Mouse (Mus musculus) neural tube, embryonic 12.5 days (tissue): ENCODE data around the gene Abca13. TPM values are rescaled to one million over a fixed set of nuclear protein-coding genes. Genes with fewer than 3 reads are reported as not detected.
"Not testable (repeated sequence)": the region's sequence is repeated elsewhere in the genome, so short reads cannot be mapped to it uniquely, and the experiment has no call there.

ENCODE experiments used
- ATAC-seq: fragments of 200-750 bp; cut with Nextera tagmentation; 2 replicates; pipeline ENCODE4 v1.8.0; 2017; ENCODE audit warnings: low read depth, mild to moderate bottlenecking, moderate TSS enrichment, moderate library complexity; ENCODE audit not compliant: low FRiP score
- H3K27ac ChIP-seq: fragments of 300-500 bp; sonication (generic); 2 replicates; pipeline ENCODE4 v1.5.1; 2016
- H3K27me3 ChIP-seq: fragments of 300-500 bp; sonication (generic); replicated peaks from 2 replicates; pipeline ENCODE4 v1.6.1; 2016; ENCODE audit warnings: mild to moderate bottlenecking
- H3K36me3 ChIP-seq: fragments of 300-500 bp; sonication (generic); 2 replicates; pipeline ENCODE4 v1.6.1; 2016; ENCODE audit warnings: mild to moderate bottlenecking
- H3K4me1 ChIP-seq: fragments of 300-500 bp; sonication (generic); 2 replicates; pipeline ENCODE4 v1.6.1; 2016
- H3K4me2 ChIP-seq: fragments of 300-500 bp; sonication (generic); replicated peaks from 2 replicates; pipeline ENCODE4 v1.6.1; 2016; ENCODE audit warnings: mild to moderate bottlenecking
- H3K4me3 ChIP-seq: fragments of 300-500 bp; sonication (generic); 2 replicates; pipeline ENCODE4 v1.5.1; 2016
- H3K9ac ChIP-seq: fragments of 300-500 bp; sonication (generic); 2 replicates; pipeline ENCODE4 v1.6.1; 2016; ENCODE audit warnings: mild to moderate bottlenecking
- H3K9me3 ChIP-seq: fragments of 300-500 bp; sonication (generic); 2 replicates; pipeline ENCODE4 v1.6.1; 2016; ENCODE audit warnings: mild to moderate bottlenecking
- WGBS: fragments of 180-500 bp; shearing (Covaris S2); methylation state at CpG from one replicate; pipeline ENCODE4 v1.1.7; 2016; 5-methylcytosine and 5-hydroxymethylcytosine counted together
- polyA plus RNA-seq: library from polyadenylated mRNA; unstranded; fragments of >200 nt; fragmentation: Nextera tagmentation; extraction: Ambion mirVana; gene quantifications from 2 replicates; pipeline ENCODE4 v1.2.1, GENCODE M21; 2016

Abca13 gene
- polyA plus RNA-seq, 1 experiment from 2014 or later: 0.01 TPM

- H3K4me1 ChIP-seq: no peaks in the 10 kb centered on the region
- no peak overlapping the region for H3K9ac ChIP-seq
- H3K4me2 ChIP-seq: no peak overlapping the region
- H3K4me3 ChIP-seq: no peak overlapping the region
- no peaks in the 10 kb centered on the region for H3K27me3 ChIP-seq
- H3K9me3 ChIP-seq: no peaks in the 10 kb centered on the region
- no peaks in the 10 kb centered on the region for H3K36me3 ChIP-seq
- 83% methylated on average over 4 of the region's 4 CpGs for whole genome bisulfite sequencing
- H3K27ac ChIP-seq: no peak overlapping the region
- ATAC-seq: no peak
Measured at GRCm38 (mm10) chr11:9441192-9441591, 249.4 kb downstream of the Abca13 start.

- 87% methylated on average over 1 of the region's 1 CpGs for WGBS
- Histone ChIP-seq H3K4me3 (no peak overlapping the region), H3K4me2 (no peak overlapping the region), H3K9me3 (no peaks in the 10 kb centered on the region), H3K36me3 (no peaks in the 10 kb centered on the region), H3K27me3 (no peaks in the 10 kb centered on the region), H3K27ac (no peak overlapping the region), H3K4me1 (no peaks in the 10 kb centered on the region), H3K9ac (no peak overlapping the region)
- no peak for ATAC-seq
Measured at GRCm38 (mm10) chr11:9472400-9472799, 280.7 kb downstream of the Abca13 start.

- WGBS: 24% methylated on average over 6 of the region's 6 CpGs
- Histone ChIP-seq H3K27me3 (no peaks in the 10 kb centered on the region), H3K4me1 (no peaks in the 10 kb centered on the region), H3K36me3 (no peaks in the 10 kb centered on the region), H3K4me3 (no peak overlapping the region), H3K9me3 (no peaks in the 10 kb centered on the region), H3K9ac (no peak overlapping the region), H3K27ac (no peak overlapping the region), H3K4me2 (no peak overlapping the region)
- peak; percentile 83 for ATAC-seq
Measured at GRCm38 (mm10) chr11:9481511-9481910, 289.8 kb downstream of the Abca13 start.

- Histone ChIP-seq H3K9ac (no peak overlapping the region), H3K4me1 (no peaks in the 10 kb centered on the region), H3K4me3 (no peak overlapping the region), H3K27me3 (no peaks in the 10 kb centered on the region), H3K27ac (no peak overlapping the region), H3K4me2 (no peak overlapping the region), H3K36me3 (no peaks in the 10 kb centered on the region), H3K9me3 (no peaks in the 10 kb centered on the region)
- WGBS: 53% methylated on average over 5 of the region's 5 CpGs
- ATAC-seq: no peak
Measured at GRCm38 (mm10) chr11:9500326-9501142, 308.8 kb downstream of the Abca13 start.

- H3K36me3 ChIP-seq, H3K27ac ChIP-seq, H3K4me2 ChIP-seq, H3K4me1 ChIP-seq, H3K4me3 ChIP-seq, H3K9me3 ChIP-seq, H3K27me3 ChIP-seq, ATAC-seq, H3K9ac ChIP-seq: not testable (repeated sequence)
- 77% methylated on average over 2 of the region's 2 CpGs for WGBS
Measured at GRCm38 (mm10) chr11:9514966-9515365, 323.2 kb downstream of the Abca13 start.

GRCm38 (mm10) chr11:9528556-9528955 lies 336.8 kb downstream of the Abca13 start:
- no peak for ATAC-seq
- Histone ChIP-seq H3K27me3 (no peaks in the 10 kb centered on the region), H3K9ac (no peak overlapping the region), H3K4me3 (no peak overlapping the region), H3K4me1 (no peaks in the 10 kb centered on the region), H3K9me3 (no peaks in the 10 kb centered on the region), H3K27ac (no peak overlapping the region), H3K36me3 (no peaks in the 10 kb centered on the region), H3K4me2 (no peak overlapping the region)
- 61% methylated on average over 3 of the region's 3 CpGs for WGBS

- no peak for ATAC-seq
- Histone ChIP-seq H3K4me3 (no peak overlapping the region), H3K9ac (no peak overlapping the region), H3K4me1 (no peaks in the 10 kb centered on the region), H3K36me3 (no peaks in the 10 kb centered on the region), H3K27ac (no peak overlapping the region), H3K27me3 (no peaks in the 10 kb centered on the region), H3K9me3 (no peaks in the 10 kb centered on the region), H3K4me2 (no peak overlapping the region)
- 90% methylated on average over 8 of the region's 8 CpGs for WGBS
Measured at GRCm38 (mm10) chr11:9531715-9532114, 340.0 kb downstream of the Abca13 start.

GRCm38 (mm10) chr11:9533189-9533588 lies 341.4 kb downstream of the Abca13 start:
- no peaks in the 10 kb centered on the region for H3K36me3 ChIP-seq
- no peaks in the 10 kb centered on the region for H3K9me3 ChIP-seq
- WGBS: 77% methylated on average over 1 of the region's 1 CpGs

GRCm38 (mm10) chr11:9533658-9534202 lies 342.0 kb downstream of the Abca13 start:
- Histone ChIP-seq H3K4me2 (no peak overlapping the region), H3K27ac (no peak overlapping the region), H3K4me3 (no peak overlapping the region), H3K9ac (no peak overlapping the region), H3K36me3 (no peaks in the 10 kb centered on the region), H3K27me3 (no peaks in the 10 kb centered on the region), H3K9me3 (no peaks in the 10 kb centered on the region), H3K4me1 (no peaks in the 10 kb centered on the region)
- ATAC-seq: no peak
- WGBS: 84% methylated on average over 1 of the region's 1 CpGs

More at GRCm38 (mm10) chr11:9533189-9533588, 341.4 kb downstream of the Abca13 start:
- H3K4me1 ChIP-seq: no peaks in the 10 kb centered on the region
- H3K9ac ChIP-seq: no peak overlapping the region
- H3K27me3 ChIP-seq: no peaks in the 10 kb centered on the region
- no peak overlapping the region for H3K4me3 ChIP-seq
- no peak overlapping the region for H3K4me2 ChIP-seq
- no peak overlapping the region for H3K27ac ChIP-seq
- ATAC-seq: no peak

- no peaks in the 10 kb centered on the region for H3K36me3 ChIP-seq
- no peak overlapping the region for H3K9ac ChIP-seq
- no peaks in the 10 kb centered on the region for H3K9me3 ChIP-seq
- ATAC-seq: no peak
- no peak overlapping the region for H3K4me2 ChIP-seq
- H3K27me3 ChIP-seq: no peaks in the 10 kb centered on the region
- no peak overlapping the region for H3K27ac ChIP-seq
- 68% methylated on average over 6 of the region's 6 CpGs for WGBS
- H3K4me3 ChIP-seq: no peak overlapping the region
- H3K4me1 ChIP-seq: no peaks in the 10 kb centered on the region
Measured at GRCm38 (mm10) chr11:9536811-9537210, 345.1 kb downstream of the Abca13 start.

GRCm38 (mm10) chr11:9538328-9538727 lies 346.6 kb downstream of the Abca13 start:
- Histone ChIP-seq H3K4me3 (no peak overlapping the region), H3K27ac (no peak overlapping the region), H3K9me3 (no peaks in the 10 kb centered on the region), H3K36me3 (no peaks in the 10 kb centered on the region), H3K27me3 (no peaks in the 10 kb centered on the region), H3K9ac (no peak overlapping the region), H3K4me1 (no peaks in the 10 kb centered on the region), H3K4me2 (no peak overlapping the region)
- ATAC-seq: no peak
- WGBS: 71% methylated on average over 1 of the region's 1 CpGs

- no peaks in the 10 kb centered on the region for H3K4me1 ChIP-seq
- H3K9me3 ChIP-seq: no peaks in the 10 kb centered on the region
- ATAC-seq: no peak
- H3K9ac ChIP-seq: no peak overlapping the region
- no peaks in the 10 kb centered on the region for H3K36me3 ChIP-seq
- H3K27ac ChIP-seq: no peak overlapping the region
- no peaks in the 10 kb centered on the region for H3K27me3 ChIP-seq
- whole genome bisulfite sequencing: 95% methylated on average over 2 of the region's 2 CpGs
- no peak overlapping the region for H3K4me2 ChIP-seq
- no peak overlapping the region for H3K4me3 ChIP-seq
Measured at GRCm38 (mm10) chr11:9560026-9560425, 368.3 kb downstream of the Abca13 start.

GRCm38 (mm10) chr11:9568302-9568701 lies 376.6 kb downstream of the Abca13 start:
- no peak overlapping the region for H3K4me2 ChIP-seq
- no peak overlapping the region for H3K27ac ChIP-seq
- 90% methylated on average over 2 of the region's 2 CpGs for WGBS
- no peaks in the 10 kb centered on the region for H3K4me1 ChIP-seq
- H3K4me3 ChIP-seq: no peak overlapping the region
- no peak for ATAC-seq
- no peaks in the 10 kb centered on the region for H3K9me3 ChIP-seq
- H3K9ac ChIP-seq: no peak overlapping the region
- H3K27me3 ChIP-seq: no peaks in the 10 kb centered on the region
- H3K36me3 ChIP-seq: no peaks in the 10 kb centered on the region
